Mouse (Mus musculus): ENCODE data around the gene Arhgap22. TPM values are rescaled to one million over a fixed set of nuclear protein-coding genes. Genes with fewer than 3 reads are reported as not detected.

Arhgap22 gene
- polyA plus RNA-seq, 1 experiment from 2014 or later: 6.7 TPM

DNA sequence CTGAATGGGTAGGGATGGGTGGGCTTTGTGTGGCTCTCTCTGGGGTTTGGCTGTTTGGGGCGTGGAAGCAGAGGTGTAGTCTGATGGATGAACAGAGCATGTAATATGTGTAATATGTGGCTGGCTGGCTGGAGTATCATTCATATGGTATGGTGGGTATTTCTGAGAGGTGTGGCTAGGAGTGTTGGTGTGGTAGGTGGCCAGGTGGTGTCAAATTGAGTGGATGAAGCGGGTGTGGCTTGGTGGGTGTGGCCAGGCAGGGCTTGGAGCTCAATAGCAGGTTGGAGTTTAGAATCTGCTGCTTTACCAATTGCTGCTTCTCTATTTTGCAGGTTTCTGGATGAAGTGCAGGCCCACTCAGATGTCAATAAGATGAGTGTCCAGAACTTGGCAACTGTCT lies 150.2 kb downstream of the Arhgap22 start:
- no peak overlapping the region for H3K9ac ChIP-seq
- no peak for TF ChIP-seq CTCF (IDR thresholded peaks at IDR 0.05; ENCODE audit: low read depth)
- H3K9me3 ChIP-seq (ENCODE audit: low read depth, low read length): no peaks in the 10 kb centered on the region
- 75% methylated on average over 2 of the region's 2 CpGs for WGBS
- H3K27me3 ChIP-seq (ENCODE audit: insufficient read depth, low read length): no peaks in the 10 kb centered on the region
- no peak overlapping the region for H3K4me2 ChIP-seq
- H3K4me1 ChIP-seq (ENCODE audit: insufficient read depth): peaks cover 12% of the 10 kb centered on the region
- H3K4me3 ChIP-seq (ENCODE audit: low read depth, low read length): no peak overlapping the region
- ATAC-seq (ENCODE audit: insufficient read depth): no peak
- no peak overlapping the region for H3K27ac ChIP-seq (ENCODE audit: low read depth)
- DNase-seq: no peak
- H3K36me3 ChIP-seq (ENCODE audit: insufficient read depth): no peaks in the 10 kb centered on the region

DNA sequence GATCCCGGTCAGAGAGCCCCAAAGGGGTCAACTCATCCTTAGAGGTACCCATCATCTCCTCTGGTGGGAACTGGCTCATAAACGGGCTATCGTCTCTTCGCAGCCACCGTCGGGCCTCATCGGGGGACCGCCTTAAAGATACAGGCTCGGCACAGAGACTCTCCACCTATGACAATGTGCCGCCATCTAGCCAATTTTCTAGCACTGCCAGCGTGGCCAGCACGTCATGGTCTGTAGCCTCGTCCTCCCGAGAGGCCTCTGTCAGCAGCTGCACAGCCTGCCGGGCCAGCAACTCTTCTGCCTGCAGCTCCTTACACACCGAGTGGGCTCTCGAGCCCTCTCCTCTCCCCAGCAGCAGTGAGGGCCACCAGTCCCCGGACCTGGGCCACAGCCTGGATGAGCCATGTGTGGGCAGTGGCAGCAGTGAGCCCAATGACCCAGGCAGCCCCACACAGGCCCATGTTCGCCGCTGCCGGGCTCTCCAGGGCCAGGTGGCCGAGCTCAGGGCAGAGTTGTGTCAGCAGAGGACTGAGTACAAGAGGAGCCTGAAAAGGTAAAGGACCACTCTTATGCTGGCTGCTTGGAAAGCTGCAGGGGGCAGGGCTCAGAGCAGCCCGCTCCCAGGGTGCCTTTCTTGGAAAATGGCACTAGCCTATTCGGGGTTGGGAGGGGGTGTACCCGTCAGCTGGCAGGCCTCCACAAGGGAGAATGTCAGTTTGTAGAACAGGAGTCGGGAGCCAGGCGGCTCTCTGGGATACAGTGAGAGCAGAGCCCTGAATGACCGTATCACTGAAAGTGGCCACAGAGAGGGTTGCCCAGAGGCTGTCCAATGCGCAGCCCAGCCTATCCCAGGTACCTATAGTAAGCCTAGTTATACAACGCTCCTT lies 153.3 kb downstream of the Arhgap22 start:
- H3K27me3 ChIP-seq (ENCODE audit: insufficient read depth, low read length): no peaks in the 10 kb centered on the region
- 71% methylated on average over 30 of the region's 30 CpGs for WGBS

DNA sequence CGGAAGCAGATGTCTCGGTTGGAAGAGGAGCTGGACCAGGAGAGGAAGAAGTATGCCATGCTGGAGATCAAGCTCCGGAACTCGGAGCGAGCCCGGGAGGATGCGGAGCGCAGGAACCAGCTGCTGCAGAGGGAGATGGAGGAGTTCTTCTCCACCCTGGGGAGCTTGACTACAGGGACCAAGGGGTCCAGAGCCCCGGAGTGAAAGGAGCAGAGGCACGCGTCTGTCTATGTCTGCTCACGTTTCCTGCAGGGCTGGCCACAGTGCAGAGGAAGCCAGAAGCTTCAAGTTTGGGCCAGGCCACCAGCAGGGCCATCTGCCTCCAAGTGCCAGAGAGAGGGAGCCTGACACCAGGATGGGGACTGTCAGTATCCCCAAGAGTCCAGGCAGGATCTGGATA lies 155.5 kb downstream of the Arhgap22 start:
- no peak for TF ChIP-seq CTCF (IDR thresholded peaks at IDR 0.05; ENCODE audit: low read depth)
- H3K9ac ChIP-seq: no peak overlapping the region
- H3K27me3 ChIP-seq (ENCODE audit: insufficient read depth, low read length): no peaks in the 10 kb centered on the region
- no peaks in the 10 kb centered on the region for H3K9me3 ChIP-seq (ENCODE audit: low read depth, low read length)
- no peak overlapping the region for H3K4me2 ChIP-seq
- WGBS: 79% methylated on average over 12 of the region's 12 CpGs
- H3K4me3 ChIP-seq (ENCODE audit: low read depth, low read length): no peak overlapping the region
- no peak overlapping the region for H3K27ac ChIP-seq (ENCODE audit: low read depth)
- H3K4me1 ChIP-seq (ENCODE audit: insufficient read depth): no peaks in the 10 kb centered on the region
- DNase-seq (no peak), ATAC-seq (ENCODE audit: insufficient read depth) (no peak)
- no peaks in the 10 kb centered on the region for H3K36me3 ChIP-seq (ENCODE audit: insufficient read depth)

More for the DNA sequence above, 153.3 kb downstream of the Arhgap22 start:
- Histone ChIP-seq H3K9ac (no peak overlapping the region), H3K4me3 (ENCODE audit: low read depth, low read length) (no peak overlapping the region), H3K9me3 (ENCODE audit: low read depth, low read length) (no peaks in the 10 kb centered on the region), H3K27ac (ENCODE audit: low read depth) (no peak overlapping the region), H3K36me3 (ENCODE audit: insufficient read depth) (no peaks in the 10 kb centered on the region), H3K4me2 (no peak overlapping the region), H3K4me1 (ENCODE audit: insufficient read depth) (peaks cover 7% of the 10 kb centered on the region)
- ATAC-seq (ENCODE audit: insufficient read depth): no peak
- no peak for TF ChIP-seq CTCF (IDR thresholded peaks at IDR 0.05; ENCODE audit: low read depth)
- no peak for DNase-seq

DNA sequence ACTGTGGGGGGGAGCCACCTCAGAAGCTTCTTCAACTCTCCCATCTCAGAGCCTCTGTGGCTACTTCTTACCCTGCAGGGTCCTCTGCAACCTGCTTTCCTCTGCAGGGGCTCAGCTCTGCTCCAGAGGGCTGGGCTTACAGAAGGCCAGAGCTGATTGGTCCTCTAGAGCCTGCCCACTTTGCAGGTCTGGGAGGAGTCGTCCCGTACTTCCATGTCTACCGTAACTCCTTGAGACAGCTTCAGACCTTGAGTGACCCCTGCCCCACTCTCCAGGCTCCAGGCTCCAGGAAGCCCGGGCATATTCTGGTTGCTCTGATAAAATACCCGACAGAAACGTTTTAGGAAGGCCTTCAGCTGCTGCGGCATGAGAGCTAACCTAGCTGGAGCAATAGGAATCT lies 156.2 kb downstream of the Arhgap22 start:
- Histone ChIP-seq H3K27ac (ENCODE audit: low read depth) (no peak overlapping the region), H3K9me3 (ENCODE audit: low read depth, low read length) (no peaks in the 10 kb centered on the region), H3K27me3 (ENCODE audit: insufficient read depth, low read length) (no peaks in the 10 kb centered on the region), H3K4me3 (ENCODE audit: low read depth, low read length) (no peak overlapping the region), H3K4me1 (ENCODE audit: insufficient read depth) (no peaks in the 10 kb centered on the region), H3K4me2 (peak overlapping the region; percentile 34; the same call in 1 of the 2 replicates), H3K9ac (no peak overlapping the region), H3K36me3 (ENCODE audit: insufficient read depth) (no peaks in the 10 kb centered on the region)
- DNase-seq: peak; percentile 52
- 4% methylated on average over 7 of the region's 7 CpGs for WGBS
- peak; percentile 68 for ATAC-seq (ENCODE audit: insufficient read depth)
- no peak for TF ChIP-seq CTCF (IDR thresholded peaks at IDR 0.05; ENCODE audit: low read depth)

DNA sequence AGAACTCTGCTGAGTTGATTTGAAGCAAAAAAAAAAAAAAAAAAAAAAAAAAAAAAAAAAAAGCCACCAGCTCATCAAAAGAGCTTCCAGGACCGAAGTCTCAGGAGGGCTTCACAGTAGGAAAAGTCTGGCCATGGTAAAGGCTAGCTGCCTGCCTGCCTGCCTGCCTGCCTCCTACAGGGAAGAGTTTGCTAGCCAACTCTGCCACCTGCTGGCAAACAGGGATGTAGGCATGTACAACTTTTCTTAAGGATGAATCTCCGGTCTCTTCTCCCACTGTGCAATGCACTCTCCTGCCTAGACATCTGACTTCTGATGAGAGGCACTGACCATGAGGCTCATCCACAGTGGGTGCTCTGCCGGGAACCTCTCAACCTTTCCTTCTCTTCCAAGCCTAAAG lies 157.4 kb downstream of the Arhgap22 start:
- no peak overlapping the region for H3K9ac ChIP-seq
- no peaks in the 10 kb centered on the region for H3K27me3 ChIP-seq (ENCODE audit: insufficient read depth, low read length)
- H3K4me1 ChIP-seq (ENCODE audit: insufficient read depth): no peaks in the 10 kb centered on the region
- peak; percentile 88 for DNase-seq
- WGBS: 7% methylated on average over 3 of the region's 3 CpGs
- H3K9me3 ChIP-seq (ENCODE audit: low read depth, low read length): no peaks in the 10 kb centered on the region
- H3K4me3 ChIP-seq (ENCODE audit: low read depth, low read length): no peak overlapping the region
- H3K4me2 ChIP-seq: no peak overlapping the region
- TF ChIP-seq CTCF (IDR thresholded peaks at IDR 0.05; ENCODE audit: low read depth): peak; percentile 92
- 0 out of 2 replicates have a peak, but pooled peaks cover 6% of the 10 kb centered on the region for H3K36me3 ChIP-seq (ENCODE audit: insufficient read depth)
- no peak overlapping the region for H3K27ac ChIP-seq (ENCODE audit: low read depth)
- peak; percentile 70 for ATAC-seq (ENCODE audit: insufficient read depth)

DNA sequence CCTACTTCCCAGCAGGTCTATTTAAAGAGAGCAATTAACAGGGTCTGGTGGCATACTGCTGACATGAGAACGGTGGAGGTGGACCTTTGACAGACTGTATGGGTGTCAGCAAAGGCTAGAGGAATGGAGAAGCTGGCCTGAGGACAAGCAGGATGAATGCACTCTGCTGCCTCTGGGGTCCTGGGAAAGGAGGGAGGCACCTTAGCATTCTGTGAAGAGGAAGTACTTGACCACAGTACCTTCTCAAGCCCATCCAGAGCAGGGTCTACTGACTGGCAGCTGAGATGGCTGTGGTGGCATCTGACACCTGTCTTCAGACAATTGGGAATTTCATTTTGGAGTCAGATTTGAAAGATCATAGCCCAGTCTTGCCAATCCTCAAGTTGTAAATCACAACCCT lies 159.4 kb downstream of the Arhgap22 start:
- Histone ChIP-seq H3K9ac (no peak overlapping the region), H3K4me3 (ENCODE audit: low read depth, low read length) (no peak overlapping the region), H3K36me3 (ENCODE audit: insufficient read depth) (0 out of 2 replicates have a peak, but pooled peaks cover 6% of the 10 kb centered on the region), H3K4me1 (ENCODE audit: insufficient read depth) (no peaks in the 10 kb centered on the region), H3K27ac (ENCODE audit: low read depth) (no peak overlapping the region), H3K27me3 (ENCODE audit: insufficient read depth, low read length) (no peaks in the 10 kb centered on the region), H3K4me2 (no peak overlapping the region), H3K9me3 (ENCODE audit: low read depth, low read length) (no peaks in the 10 kb centered on the region)
- no peak for DNase-seq
- TF ChIP-seq CTCF (IDR thresholded peaks at IDR 0.05; ENCODE audit: low read depth): no peak
- 33% methylated on average over 1 of the region's 1 CpGs for WGBS
- no peak for ATAC-seq (ENCODE audit: insufficient read depth)

DNA sequence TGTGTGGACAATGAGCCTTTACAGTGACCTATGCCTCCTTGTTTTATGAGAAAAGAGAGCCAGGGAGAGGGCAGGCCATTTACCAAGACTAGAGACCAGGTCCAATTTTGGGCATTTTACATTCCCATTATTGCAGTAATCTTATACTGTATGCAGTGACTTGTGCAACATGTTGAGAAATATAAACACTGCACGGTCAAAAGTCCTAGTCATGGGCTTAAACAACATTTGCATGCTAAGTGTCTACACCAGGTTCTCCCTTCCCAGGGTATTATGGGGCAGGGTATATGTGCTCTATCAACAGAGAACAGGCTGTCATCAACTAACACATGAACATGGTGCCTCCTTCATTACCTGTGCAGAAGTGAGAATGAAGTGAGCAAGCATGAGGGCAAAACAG lies 160.3 kb downstream of the Arhgap22 start:
- no peak overlapping the region for H3K27ac ChIP-seq (ENCODE audit: low read depth)
- H3K4me3 ChIP-seq (ENCODE audit: low read depth, low read length): no peak overlapping the region
- H3K4me1 ChIP-seq (ENCODE audit: insufficient read depth): no peaks in the 10 kb centered on the region
- no peaks in the 10 kb centered on the region for H3K9me3 ChIP-seq (ENCODE audit: low read depth, low read length)
- H3K27me3 ChIP-seq (ENCODE audit: insufficient read depth, low read length): no peaks in the 10 kb centered on the region
- ATAC-seq (ENCODE audit: insufficient read depth): no peak
- no peak overlapping the region for H3K4me2 ChIP-seq
- H3K36me3 ChIP-seq (ENCODE audit: insufficient read depth): 0 out of 2 replicates have a peak, but pooled peaks cover 6% of the 10 kb centered on the region
- DNase-seq: no peak
- H3K9ac ChIP-seq: no peak overlapping the region
- no peak for TF ChIP-seq CTCF (IDR thresholded peaks at IDR 0.05; ENCODE audit: low read depth)
- WGBS: 49% methylated on average over 1 of the region's 1 CpGs
